Mouse (Mus musculus) CH12.LX (cell line): ENCODE results near the gene Coq2. TPM values are rescaled to one million over a fixed set of nuclear protein-coding genes. Genes with fewer than 3 reads are reported as not detected.

Experiments used
- DNase-seq: peaks from one replicate; pipeline ENCODE4 v3.0.0-alpha.2; 2013; ENCODE audit errors: extremely low read depth
- H3K27ac ChIP-seq: 2 replicates; pipeline ENCODE4 v1.5.1; 2012; ENCODE audit warnings: low read depth, mild to moderate bottlenecking, control low read depth, moderate library complexity; ENCODE audit not compliant: insufficient read depth
- H3K27me3 ChIP-seq: replicated peaks from 2 replicates; pipeline ENCODE3; 2012; ENCODE audit warnings: inconsistent platforms
- H3K36me3 ChIP-seq, 2 experiments: replicated peaks in 1 of 2; 2 replicates each; pipeline versions ENCODE3 to v1.6.1; 2012; ENCODE audit warnings: inconsistent platforms in 1 of 2, low read length in 1 of 2, mild to moderate bottlenecking in 1 of 2, mixed read lengths in 1 of 2, moderate library complexity in 1 of 2; ENCODE audit not compliant: control insufficient read depth in 1 of 2, insufficient read depth in 1 of 2
- H3K4me1 ChIP-seq, 2 experiments: 2 replicates each; pipeline ENCODE4 v1.6.1; 2012; ENCODE audit warnings: inconsistent platforms in 1 of 2, moderate library complexity in 1 of 2; ENCODE audit not compliant: insufficient read depth in 2 of 2, control insufficient read depth in 1 of 2
- H3K4me2 ChIP-seq: 2 replicates; pipeline ENCODE4 v1.6.1; 2012; ENCODE audit warnings: low read depth, mild to moderate bottlenecking, control low read depth; ENCODE audit not compliant: poor library complexity, insufficient read depth, severe bottlenecking
- H3K4me3 ChIP-seq, 3 experiments: fragments of 150-350 bp in 1 of 3; sonication (generic) in 1 of 3; replicated peaks in 1 of 3; 2 replicates each; pipeline versions ENCODE3 to v1.5.1; 2011 to 2012; ENCODE audit warnings: low read depth in 2 of 3, low read length in 2 of 3, mild to moderate bottlenecking in 2 of 3, moderate library complexity in 2 of 3, control low read depth in 1 of 3, improper control_type of control experiment in 1 of 3, inconsistent platforms in 1 of 3, mixed read lengths in 1 of 3; ENCODE audit not compliant: poor library complexity in 1 of 3
- H3K79me2 ChIP-seq: replicated peaks from 2 replicates; pipeline ENCODE4 v1.6.1; 2012; ENCODE audit warnings: mild to moderate bottlenecking, moderate library complexity; ENCODE audit not compliant: control insufficient read depth, poor library complexity, insufficient read depth, severe bottlenecking; ENCODE audit errors: extremely low read depth
- H3K9ac ChIP-seq: 2 replicates; pipeline ENCODE4 v1.6.1; 2012; ENCODE audit warnings: low read depth, mild to moderate bottlenecking, control low read depth, moderate library complexity; ENCODE audit not compliant: insufficient read depth
- H3K9me3 ChIP-seq: replicated peaks from 2 replicates; pipeline ENCODE3; 2012; ENCODE audit warnings: low read length, inconsistent platforms, mixed read lengths
- CHD1 ChIP-seq: IDR thresholded peaks from 2 replicates; pipeline ENCODE4 v1.6.1; 2012; ENCODE audit warnings: low read depth, low read length, improper control_type of control experiment, inconsistent platforms
- CHD2 ChIP-seq: IDR thresholded peaks from 2 replicates; pipeline ENCODE4 v1.6.1; 2011; ENCODE audit warnings: low read length, improper control_type of control experiment
- CTCF ChIP-seq, 2 experiments: IDR thresholded peaks in 1 of 2; conservative IDR thresholded peaks in 1 of 2; 2 replicates each; pipeline ENCODE4 v1.5.1; 2011 to 2012; ENCODE audit warnings: low read depth in 2 of 2, low read length in 2 of 2, improper control_type of control experiment in 1 of 2, inconsistent platforms in 1 of 2, mild to moderate bottlenecking in 1 of 2, moderate library complexity in 1 of 2
- ELF1 ChIP-seq: IDR thresholded peaks from 2 replicates; pipeline ENCODE4 v1.6.1; 2014; ENCODE audit warnings: low read depth, mild to moderate bottlenecking, inconsistent platforms, low read length, improper control_type of control experiment
- ETS1 ChIP-seq: conservative IDR thresholded peaks from 2 replicates; pipeline ENCODE4 v1.6.1; 2012; ENCODE audit warnings: low read depth, mild to moderate bottlenecking, inconsistent platforms, low read length, improper control_type of control experiment, moderate library complexity
- GABPA ChIP-seq: IDR thresholded peaks from 2 replicates; pipeline ENCODE4 v1.6.1; 2012; ENCODE audit warnings: low read depth, low read length, improper control_type of control experiment, inconsistent platforms; ENCODE audit not compliant: insufficient replicate concordance
- HCFC1 ChIP-seq: IDR thresholded peaks from 2 replicates; pipeline ENCODE4 v1.6.1; 2012; ENCODE audit warnings: low read depth, mild to moderate bottlenecking, inconsistent platforms, low read length, improper control_type of control experiment
- IRF4 ChIP-seq: IDR thresholded peaks from 2 replicates; pipeline ENCODE4 v1.6.1; 2014; ENCODE audit warnings: low read depth, mild to moderate bottlenecking, inconsistent platforms, low read length, improper control_type of control experiment
- JUND ChIP-seq: conservative IDR thresholded peaks from 2 replicates; pipeline ENCODE4 v1.6.1; 2011; ENCODE audit warnings: low read depth, low read length, improper control_type of control experiment
- KAT2A ChIP-seq: IDR thresholded peaks from 2 replicates; pipeline ENCODE4 v1.6.1; 2012; ENCODE audit warnings: low read length, improper control_type of control experiment, inconsistent platforms; ENCODE audit not compliant: insufficient replicate concordance
- MAFK ChIP-seq: IDR thresholded peaks from 2 replicates; pipeline ENCODE4 v1.6.1; 2011; ENCODE audit warnings: low read length, improper control_type of control experiment; ENCODE audit not compliant: insufficient replicate concordance
- MAZ ChIP-seq: IDR thresholded peaks from 2 replicates; pipeline ENCODE4 v1.6.1; 2012; ENCODE audit warnings: low read depth, mild to moderate bottlenecking, inconsistent platforms, low read length, improper control_type of control experiment, moderate library complexity
- MEF2A ChIP-seq: IDR thresholded peaks from 2 replicates; pipeline ENCODE4 v1.6.1; 2014; ENCODE audit warnings: low read depth, mild to moderate bottlenecking, inconsistent platforms, low read length, improper control_type of control experiment, borderline replicate concordance
- MYC ChIP-seq: IDR thresholded peaks from 2 replicates; pipeline ENCODE4 v1.6.1; 2011; ENCODE audit warnings: low read depth, mild to moderate bottlenecking, improper control_type of control experiment, low read length
- NELFE ChIP-seq: IDR thresholded peaks from 2 replicates; pipeline ENCODE4 v1.6.1; 2011; ENCODE audit warnings: low read depth, low read length, improper control_type of control experiment
- PAX5 ChIP-seq: IDR thresholded peaks from 2 replicates; pipeline ENCODE4 v1.6.1; 2012; ENCODE audit warnings: low read length, inconsistent platforms, mixed read lengths
- POLR2A ChIP-seq: IDR thresholded peaks from 2 replicates; pipeline ENCODE4 v1.6.1; 2011; ENCODE audit warnings: low read depth, mild to moderate bottlenecking, improper control_type of control experiment, low read length
- POLR2AphosphoS2 ChIP-seq: IDR thresholded peaks from 2 replicates; pipeline ENCODE4 v1.6.1; 2011; ENCODE audit warnings: low read depth, low read length, improper control_type of control experiment
- RCOR1 ChIP-seq: conservative IDR thresholded peaks from 2 replicates; pipeline ENCODE4 v1.6.1; 2012; ENCODE audit warnings: low read depth, mild to moderate bottlenecking, inconsistent platforms, low read length, improper control_type of control experiment
- SIN3A ChIP-seq: IDR thresholded peaks from 2 replicates; pipeline ENCODE4 v1.6.1; 2012; ENCODE audit warnings: low read length, improper control_type of control experiment, inconsistent platforms
- SMC3 ChIP-seq: IDR thresholded peaks from 2 replicates; pipeline ENCODE4 v1.6.1; 2011; ENCODE audit warnings: low read depth, low read length, improper control_type of control experiment
- TBP ChIP-seq: conservative IDR thresholded peaks from 2 replicates; pipeline ENCODE4 v1.6.1; 2011; ENCODE audit warnings: low read depth, low read length, improper control_type of control experiment
- TCF12 ChIP-seq: IDR thresholded peaks from 2 replicates; pipeline ENCODE4 v1.6.1; 2014; ENCODE audit warnings: low read depth, mild to moderate bottlenecking, inconsistent platforms, low read length, improper control_type of control experiment
- UBTF ChIP-seq: IDR thresholded peaks from 2 replicates; pipeline ENCODE4 v1.6.1; 2012; ENCODE audit warnings: low read depth, mild to moderate bottlenecking, inconsistent platforms, low read length, improper control_type of control experiment, moderate library complexity
- USF1 ChIP-seq: IDR thresholded peaks from 2 replicates; pipeline ENCODE4 v1.6.1; 2014; ENCODE audit warnings: low read depth, mild to moderate bottlenecking, inconsistent platforms, low read length, improper control_type of control experiment
- USF2 ChIP-seq: conservative IDR thresholded peaks from 2 replicates; pipeline ENCODE4 v1.6.1; 2011; ENCODE audit warnings: low read depth, low read length, improper control_type of control experiment
- ZC3H11A ChIP-seq: IDR thresholded peaks from 2 replicates; pipeline ENCODE4 v1.6.1; 2012; ENCODE audit warnings: low read depth, mild to moderate bottlenecking, inconsistent platforms, low read length, improper control_type of control experiment
- ZMIZ1 ChIP-seq: IDR thresholded peaks from 2 replicates; pipeline ENCODE4 v1.6.1; 2012; ENCODE audit warnings: low read depth, mild to moderate bottlenecking, inconsistent platforms, low read length, improper control_type of control experiment
- ZNF384 ChIP-seq: IDR thresholded peaks from 2 replicates; pipeline ENCODE4 v1.6.1; 2012; ENCODE audit warnings: low read depth, low read length, improper control_type of control experiment, inconsistent platforms
- dilution Hi-C: fragments of 300-500 bp; cut with MboI; formaldehyde crosslinking; loops from 2 replicates; pipeline ENCODE4 v1.14.3; 2020; ENCODE audit warnings: low sequenced_read_pairs; ENCODE audit not compliant: extremely low pct_unique_long_range_greater_than_20kb, extremely low pct_ligation_motif_present
- in situ Hi-C: fragments of 300-500 bp; cut with MboI; formaldehyde crosslinking; loops from 3 replicates; pipeline ENCODE4 v1.14.3; 2019; ENCODE audit warnings: low sequenced_read_pairs, low pct_ligation_motif_present, low pct_unique_long_range_greater_than_20kb, mixed read lengths
- polyA plus RNA-seq: library from polyadenylated mRNA; unstranded; fragments of >175 nt; gene quantifications from 2 replicates; pipeline ENCODE4 v1.2.1, GENCODE M21; 2012; ENCODE audit warnings: low read depth; ENCODE audit not compliant: insufficient read length
- total RNA-seq, 2 experiments: library from RNA; depleted of rRNA; stranded (reverse); fragments of 300-350 nt in 1 of 2; fragments of >200 nt in 1 of 2; gene quantifications; 2 replicates each; pipeline ENCODE4 v1.2.3; 2012 to 2014

Gene Coq2
- total and polyA plus RNA-seq, 3 experiments = 49.1 to 56.5 (median 50.1) TPM

- Histone ChIP-seq H3K36me3 (peaks cover 48 to 84% of the 10 kb centered on the region in 2 experiments), H3K4me2 (no peak overlapping the region), H3K27ac (peak overlapping the region; percentile 96; the same call in 1 of the 2 replicates), H3K9me3 (peaks cover 3% of the 10 kb centered on the region), H3K27me3 (no peaks in the 10 kb centered on the region), H3K9ac (no peak overlapping the region), H3K79me2 (peaks cover 6% of the 10 kb centered on the region; the same call in 1 of the 2 replicates)
- in situ Hi-C loops = loop anchor here (5.0 kb wide), 1 partner anchor 97 kb away; no protein-coding TSS in a partner anchor
- dilution Hi-C loops = no loop called here
- TF ChIP-seq ELF1 (peak; percentile 33; the same call in 1 of the 2 replicates), IRF4 (0 out of 2 replicates have a peak, but pooled peaks have one; percentile 27), PAX5 (no peak), SIN3A (0 out of 2 replicates have a peak, but pooled peaks have one; percentile 32), ZNF384 (peak; percentile 24; the same call in 1 of the 2 replicates), POLR2AphosphoS2 (no peak), MAFK (no peak), NELFE (peak; percentile 84; the same call in 1 of the 2 replicates), MAZ (no peak), SMC3 (peak; percentile 99), JUND (0 out of 2 replicates have a peak, but pooled peaks have one; percentile 13), POLR2A (0 out of 2 replicates have a peak, but pooled peaks have one; percentile 21), MYC (peak; percentile 58), MEF2A (no peak; the same call in 1 of the 2 replicates), CTCF (conservative IDR thresholded peaks at IDR 0.05 in 1 of 2, IDR thresholded peaks at IDR 0.05 in 1 of 2; ENCODE audit: low read depth in 2 of 2, low read length in 2 of 2) (peak; percentile 36 to 100), ZC3H11A (peak; percentile 93)
- TF ChIP-seq, all 38 proteins: peak for 11
- Histone ChIP-seq H3K4me1 (peaks cover 15 to 79% of the 10 kb centered on the region in 2 experiments), H3K4me3 (no peak overlapping the region)
- DNase-seq = peak; percentile 78
Observed at GRCm38 (mm10) chr5:100663854-100664253, 11.1 kb downstream of the Coq2 start.

GRCm38 (mm10) chr5:100663011-100663410 is 11.9 kb downstream of the Coq2 start:
- no peak overlapping the region for H3K4me3 ChIP-seq
- H3K36me3 ChIP-seq = peaks cover 54 to 83% of the 10 kb centered on the region in 2 experiments
- dilution Hi-C loops = no loop called here
- peak overlapping the region; percentile 26; the same call in 1 of the 2 replicates for H3K9ac ChIP-seq
- no peaks in the 10 kb centered on the region for H3K27me3 ChIP-seq
- peaks cover 3% of the 10 kb centered on the region for H3K9me3 ChIP-seq
- peak overlapping the region; percentile 71 for H3K4me2 ChIP-seq
- DNase-seq = peak; percentile 91
- in situ Hi-C loops = loop anchor here (5.0 kb wide), 1 partner anchor 96 kb away; no protein-coding TSS in a partner anchor
- H3K79me2 ChIP-seq = no peaks in the 10 kb centered on the region; the same call in 1 of the 2 replicates
- H3K4me1 ChIP-seq = peaks cover 15 to 78% of the 10 kb centered on the region in 2 experiments
- peak overlapping the region; percentile 96 for H3K27ac ChIP-seq
- TF ChIP-seq MYC (peak; percentile 97), PAX5 (no peak), MAFK (peak; percentile 51; the same call in 1 of the 2 replicates), UBTF (no peak), SMC3 (peak; percentile 39), JUND (peak; percentile 75), ZNF384 (no peak; the same call in none of the 2 replicates), MAZ (0 out of 2 replicates have a peak, but pooled peaks have one; percentile 28), USF2 (no peak), ETS1 (peak; percentile 88), CHD2 (peak; percentile 53), MEF2A (peak; percentile 95), GABPA (no peak), USF1 (no peak), ZMIZ1 (no peak), TCF12 (peak; percentile 83), IRF4 (peak; percentile 98), CHD1 (no peak), KAT2A (no peak), NELFE (no peak), CTCF (conservative IDR thresholded peaks at IDR 0.05 in 1 of 2, IDR thresholded peaks at IDR 0.05 in 1 of 2; ENCODE audit: low read depth in 2 of 2, low read length in 2 of 2) (no peak), HCFC1 (0 out of 2 replicates have a peak, but pooled peaks have one; percentile 27), TBP (peak; percentile 49; the same call in 1 of the 2 replicates), RCOR1 (peak; percentile 73; the same call in 1 of the 2 replicates), POLR2A (no peak; the same call in 1 of the 2 replicates)
